12 mouse cellular contexts compared by ENCODE assay signal in the genomic region with DNA sequence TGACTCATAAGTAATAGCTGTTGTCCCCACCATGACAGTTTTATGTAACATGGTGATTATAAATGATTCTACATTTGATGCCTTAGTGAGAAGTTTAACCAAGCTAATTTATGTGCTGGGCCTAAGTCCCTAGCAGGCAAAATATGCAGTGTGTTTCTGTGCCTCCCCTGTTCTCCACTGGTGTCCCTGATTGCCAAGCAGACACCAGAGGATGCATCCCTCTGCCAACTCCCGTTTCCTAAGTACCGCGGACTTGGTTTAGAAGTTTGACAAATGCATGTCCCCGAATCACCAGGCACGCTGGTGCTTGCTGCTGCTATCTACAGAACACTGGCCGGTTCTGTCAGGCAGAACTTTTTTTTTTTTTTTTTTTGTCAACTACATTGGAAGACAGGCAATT.
"Had no signal": no experiment of that assay in that cellular context is flagged by ENCODE, and none has a peak within 500 bp of the region (broad histone marks: within the 10 kb centered on the region; RNA-seq: fewer than 3 reads in every experiment).

No protein-coding gene starts in this region.

- H3K4me2 ChIP-seq: limb, embryonic 15.5 days; liver, embryonic 12.5 days; lung, embryonic 14.5 days; midbrain, embryonic 12.5 days had no signal

- DNase-seq: kidney, adult 9 months; kidney, postnatal 36 days; lung, embryonic 14.5 days; lung, postnatal 10 days; thymus, postnatal 4 days had no signal

- H3K36me3 ChIP-seq: limb, embryonic 15.5 days; liver, embryonic 12.5 days; midbrain, embryonic 12.5 days had no signal

- H3K27me3 ChIP-seq: limb, embryonic 15.5 days; liver, embryonic 12.5 days; megakaryocyte, embryonic 14.5 days; midbrain, embryonic 12.5 days had no signal

- H3K4me1 ChIP-seq: limb, embryonic 15.5 days; liver, embryonic 12.5 days; megakaryocyte, embryonic 14.5 days; midbrain, embryonic 12.5 days had no signal

- H3K27ac ChIP-seq: kidney, postnatal 0 days; limb, embryonic 15.5 days; liver, embryonic 12.5 days; macrophage; midbrain, embryonic 12.5 days; stomach, postnatal 0 days had no signal

- H3K9ac ChIP-seq: limb, embryonic 15.5 days; liver, embryonic 12.5 days; lung, embryonic 14.5 days; midbrain, embryonic 12.5 days had no signal

- H3K9me3 ChIP-seq: limb, embryonic 15.5 days; liver, embryonic 12.5 days; midbrain, embryonic 12.5 days had no signal

- ATAC-seq: liver, embryonic 12.5 days had no signal

- H3K4me3 ChIP-seq: limb, embryonic 15.5 days; liver, embryonic 12.5 days; megakaryocyte, embryonic 14.5 days; midbrain, embryonic 12.5 days had no signal
